Mouse (Mus musculus) lung, embryonic 15.5 days (tissue): Measurements from ENCODE around the gene Ankrd52. TPM values are rescaled to one million over a fixed set of nuclear protein-coding genes. Genes with fewer than 3 reads are reported as not detected.
A peak's percentile ranks its signal among the peaks of the same experiment; 100 is the strongest.

Source experiments
- ATAC-seq: fragments of 200-750 bp; cut with Nextera tagmentation; 2 replicates; pipeline ENCODE4 v1.8.0; 2017; ENCODE audit warnings: moderate number of reproducible peaks, borderline replicate concordance; ENCODE audit not compliant: low FRiP score, low TSS enrichment; ENCODE audit errors: extremely low read depth
- H3K27ac ChIP-seq: fragments of 300-500 bp; sonication (generic); 2 replicates; pipeline ENCODE4 v1.5.1; 2015; ENCODE audit warnings: moderate library complexity, mild to moderate bottlenecking, inconsistent platforms
- H3K27me3 ChIP-seq: fragments of 300-500 bp; sonication (generic); 2 replicates; pipeline ENCODE4 v1.6.1; 2015; ENCODE audit warnings: inconsistent platforms
- H3K36me3 ChIP-seq: fragments of 300-500 bp; sonication (generic); 2 replicates; pipeline ENCODE4 v1.6.1; 2015; ENCODE audit warnings: inconsistent platforms
- H3K4me1 ChIP-seq: fragments of 300-500 bp; sonication (generic); 2 replicates; pipeline ENCODE4 v1.6.1; 2015; ENCODE audit warnings: inconsistent platforms
- H3K4me2 ChIP-seq: fragments of 300-500 bp; sonication (generic); 2 replicates; pipeline ENCODE4 v1.6.1; 2015; ENCODE audit warnings: inconsistent platforms, mild to moderate bottlenecking, moderate library complexity
- H3K4me3 ChIP-seq: fragments of 300-500 bp; sonication (generic); 2 replicates; pipeline ENCODE4 v1.5.1; 2015; ENCODE audit warnings: mild to moderate bottlenecking, inconsistent platforms
- H3K9ac ChIP-seq: fragments of 300-500 bp; sonication (generic); 2 replicates; pipeline ENCODE4 v1.6.1; 2015; ENCODE audit warnings: inconsistent platforms
- H3K9me3 ChIP-seq: fragments of 300-500 bp; sonication (generic); 2 replicates; pipeline ENCODE4 v1.6.1; 2016; ENCODE audit warnings: inconsistent platforms
- WGBS: fragments of 180-500 bp; shearing (Covaris S2); methylation state at CpG from one replicate; pipeline ENCODE4 v1.1.7; 2015; 5-methylcytosine and 5-hydroxymethylcytosine counted together
- microRNA-seq: library from miRNA; unstranded; fragments of <30 nt; microRNA quantifications from one replicate; pipeline ENCODE4, GENCODE M21; 2016
- polyA plus RNA-seq: library from polyadenylated mRNA; unstranded; fragments of >200 nt; fragmentation: Nextera tagmentation; extraction: Ambion mirVana; gene quantifications from 2 replicates; pipeline ENCODE4 v1.2.1, GENCODE M21; 2015

Gene Ankrd52
- polyA plus RNA-seq, 1 experiment from 2014 or later: 14.9 TPM

DNA sequence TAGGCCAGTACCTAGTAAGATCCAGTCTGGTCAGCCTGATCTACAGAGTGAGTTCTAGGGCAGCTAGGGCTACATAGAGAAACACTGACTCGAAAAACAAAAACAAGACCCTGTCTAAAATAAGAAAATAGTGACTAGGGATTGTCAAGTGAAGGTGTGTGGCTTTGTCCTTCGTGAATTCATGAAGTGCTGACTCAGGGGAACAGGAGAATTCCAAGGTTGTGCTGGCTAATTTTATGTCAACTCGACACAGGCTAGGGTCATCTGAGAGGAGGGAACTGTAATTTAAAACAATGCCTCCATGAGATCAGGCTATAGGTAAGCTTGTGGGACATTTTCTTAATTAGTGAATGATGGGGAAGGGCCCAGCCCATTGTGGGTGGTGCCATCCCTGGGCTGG is 77.6 kb downstream of the Ankrd52 start:
- H3K27ac ChIP-seq: no peak overlapping the region
- ATAC-seq: no peak
- H3K9ac ChIP-seq: no peak overlapping the region
- no peaks in the 10 kb centered on the region for H3K4me1 ChIP-seq
- H3K36me3 ChIP-seq: no peaks in the 10 kb centered on the region
- no peak overlapping the region for H3K4me2 ChIP-seq
- WGBS: 69% methylated on average over 3 of the region's 3 CpGs
- no peak overlapping the region for H3K4me3 ChIP-seq
- no peaks in the 10 kb centered on the region for H3K27me3 ChIP-seq
- H3K9me3 ChIP-seq: no peaks in the 10 kb centered on the region

DNA sequence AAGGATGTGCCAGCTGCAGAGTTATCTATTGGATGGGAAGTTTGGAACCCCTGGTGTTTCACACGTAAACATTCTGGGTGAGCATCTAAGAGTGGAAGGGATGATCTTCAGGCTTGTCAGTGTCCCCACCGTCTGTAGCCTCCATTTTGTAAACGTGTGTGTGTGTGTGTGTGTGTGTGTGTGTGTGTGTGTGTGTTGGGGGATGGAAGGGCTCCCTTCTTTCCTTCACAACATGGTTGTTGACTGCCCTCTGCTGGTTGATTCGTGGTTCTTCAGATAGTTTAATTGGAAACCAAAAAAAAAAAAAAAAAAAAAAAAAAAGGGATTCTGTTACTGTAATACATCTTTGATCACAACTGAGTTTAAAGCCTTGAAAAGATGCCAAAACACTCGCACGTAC is 78.4 kb downstream of the Ankrd52 start:
- Histone ChIP-seq H3K27ac (no peak overlapping the region), H3K4me2 (peak overlapping the region; percentile 41), H3K9me3 (no peaks in the 10 kb centered on the region), H3K36me3 (no peaks in the 10 kb centered on the region), H3K27me3 (no peaks in the 10 kb centered on the region), H3K4me1 (peaks cover 2% of the 10 kb centered on the region), H3K9ac (no peak overlapping the region), H3K4me3 (no peak overlapping the region)
- ATAC-seq: no peak
- under 1% methylated on average over 6 of the region's 6 CpGs for WGBS

DNA sequence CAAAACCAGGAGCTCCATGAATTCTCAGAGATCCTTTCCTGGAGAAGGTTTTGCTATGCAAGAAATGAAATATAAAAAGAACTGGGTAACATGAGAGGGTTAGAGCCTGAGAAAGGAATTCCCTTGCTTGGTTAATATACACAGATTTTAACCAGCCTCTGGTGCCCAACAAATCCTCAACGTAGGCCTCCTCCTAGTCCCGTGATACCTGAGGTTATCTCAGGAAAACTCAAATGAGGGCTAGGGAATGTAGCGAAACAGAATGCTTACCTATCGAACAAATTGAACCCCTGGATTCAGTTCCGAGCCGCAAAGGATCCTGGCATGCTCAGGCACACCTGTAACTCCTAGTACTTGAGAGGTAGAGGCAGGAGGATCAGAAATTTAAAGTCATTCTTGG is 80.8 kb downstream of the Ankrd52 start:
- Histone ChIP-seq H3K9ac (no peak overlapping the region), H3K4me2 (peak overlapping the region; percentile 62; the same call in 1 of the 2 replicates), H3K4me1 (peaks cover 14% of the 10 kb centered on the region), H3K27ac (no peak overlapping the region), H3K4me3 (no peak overlapping the region), H3K27me3 (no peaks in the 10 kb centered on the region), H3K9me3 (no peaks in the 10 kb centered on the region), H3K36me3 (peaks cover 13% of the 10 kb centered on the region)
- 77% methylated on average over 6 of the region's 6 CpGs for whole genome bisulfite sequencing
- ATAC-seq: no peak

Small RNA genes lying within 50 kb of the gene (microRNA-seq; reads per million reads assigned to microRNA genes)
- gene Gm25361 (not detected), gene Gm26308 (not detected), gene Mir6914 (0.74 reads per million), gene Mir6915 (1.3 reads per million), gene Mir8105 (not detected)

Other genes starting within 250 kb of the Ankrd52 start
- gene Rbms2, start 196.8 kb upstream of the Ankrd52 start, polyA plus RNA-seq: 32.2 and 34.9 TPM in 2 replicates
- 2.1 and 2.2 TPM in 2 replicates for gene Gls2, start 182.7 kb upstream of the Ankrd52 start, polyA plus RNA-seq
- 27.0 and 27.4 TPM in 2 replicates for gene Spryd4, start 165.3 kb upstream of the Ankrd52 start, polyA plus RNA-seq
- not detected in 2 replicates for gene Mip, start 151.3 kb upstream of the Ankrd52 start, polyA plus RNA-seq
- 61.4 and 63.1 TPM in 2 replicates for gene Timeless, start 145.1 kb upstream of the Ankrd52 start, polyA plus RNA-seq
- gene Apon, start 123.0 kb upstream of the Ankrd52 start, polyA plus RNA-seq: 0.19 and 0.37 TPM in 2 replicates
- 0.15 and 0.67 TPM in 2 replicates for gene Apof, start 108.4 kb upstream of the Ankrd52 start, polyA plus RNA-seq
- gene Stat2, start 106.6 kb upstream of the Ankrd52 start, polyA plus RNA-seq: 10.5 and 14.0 TPM in 2 replicates
- 0.15 and 0.17 TPM in 2 replicates for gene Il23a, start 78.4 kb upstream of the Ankrd52 start, polyA plus RNA-seq
- 34.1 and 34.5 TPM in 2 replicates for gene Pan2, start 73.8 kb upstream of the Ankrd52 start, polyA plus RNA-seq
- gene Cnpy2, start 54.7 kb upstream of the Ankrd52 start, polyA plus RNA-seq: 329 and 346 TPM in 2 replicates
- gene Cs, start 39.4 kb upstream of the Ankrd52 start, polyA plus RNA-seq: 183 and 185 TPM in 2 replicates
- 12.5 and 12.6 TPM in 2 replicates for gene Coq10a, start 8.1 kb upstream of the Ankrd52 start, polyA plus RNA-seq
- gene Slc39a5, start 24.1 kb downstream of the Ankrd52 start, polyA plus RNA-seq: 0.31 and 0.99 TPM in 2 replicates
- 72.1 and 75.7 TPM in 2 replicates for gene Nabp2, start 34.4 kb downstream of the Ankrd52 start, polyA plus RNA-seq
- gene Rnf41, start 34.5 kb downstream of the Ankrd52 start, polyA plus RNA-seq: 39.8 and 42.1 TPM in 2 replicates
- gene Smarcc2, start 82.1 kb downstream of the Ankrd52 start, polyA plus RNA-seq: 70.2 and 74.7 TPM in 2 replicates
- 1,477 and 1,532 TPM in 2 replicates for gene Myl6, start 117.0 kb downstream of the Ankrd52 start, polyA plus RNA-seq
- 2.9 and 4.3 TPM in 2 replicates for gene Myl6b, start 121.6 kb downstream of the Ankrd52 start, polyA plus RNA-seq
- 28.8 and 31.5 TPM in 2 replicates for gene Esyt1, start 148.8 kb downstream of the Ankrd52 start, polyA plus RNA-seq
- gene Zc3h10, start 170.7 kb downstream of the Ankrd52 start, polyA plus RNA-seq: 14.6 and 14.9 TPM in 2 replicates
- 3,783 and 4,172 TPM in 2 replicates for gene Rpl41, start 172.2 kb downstream of the Ankrd52 start, polyA plus RNA-seq
- gene Pa2g4, start 188.9 kb downstream of the Ankrd52 start, polyA plus RNA-seq: 194 and 200 TPM in 2 replicates
- gene Erbb3, start 212.5 kb downstream of the Ankrd52 start, polyA plus RNA-seq: 21.3 and 22.9 TPM in 2 replicates
- gene Rps26, start 249.6 kb downstream of the Ankrd52 start, polyA plus RNA-seq: 711 and 777 TPM in 2 replicates